Mouse (Mus musculus): ENCODE measurements around the gene Gm15155. TPM values are rescaled to one million over a fixed set of nuclear protein-coding genes. Genes with fewer than 3 reads are reported as not detected.
"Not testable (repeated sequence)": the region's sequence is repeated elsewhere in the genome, so short reads cannot be mapped to it uniquely, and the experiment has no call there.

Gene Gm15155
- polyA plus RNA-seq, 1 experiment from 2014 or later = not detected

DNA sequence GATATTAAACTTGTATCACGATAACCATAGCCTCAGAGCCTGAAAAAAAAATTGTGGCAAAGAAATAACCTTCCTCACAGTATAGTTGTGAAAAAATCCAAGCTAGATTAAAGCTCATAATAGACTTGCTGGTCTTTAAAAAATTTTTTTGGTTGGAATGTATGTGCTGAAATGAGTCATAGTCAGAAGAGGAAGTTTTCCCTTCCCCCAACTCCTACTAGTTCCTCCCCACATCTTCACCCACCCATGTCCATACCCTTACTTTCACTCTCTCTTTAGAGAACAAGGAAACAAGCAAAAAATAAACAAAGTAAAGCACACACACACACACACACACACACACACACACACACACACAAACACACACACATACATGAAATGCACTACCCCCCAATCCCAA is 103.8 kb downstream of the Gm15155 start:
- H3K4me1 ChIP-seq (ENCODE audit: control insufficient read depth, low read depth, low read length) = no peaks in the 10 kb centered on the region
- 26% methylated on average over 1 of the region's 1 CpGs for WGBS (ENCODE audit: insufficient replicate concordance)
- no peak overlapping the region for H3K4me2 ChIP-seq (ENCODE audit: low read depth, low read length)
- no peaks in the 10 kb centered on the region for H3K9me3 ChIP-seq (replicated peaks; ENCODE audit: control insufficient read depth, low read length)
- H3K4me3 ChIP-seq (ENCODE audit: low read depth, low read length) = no peak overlapping the region
- no peak for ATAC-seq (ENCODE audit: low read depth)
- H3K36me3 ChIP-seq (ENCODE audit: control insufficient read depth, insufficient read depth) = no peaks in the 10 kb centered on the region
- H3K9ac ChIP-seq (ENCODE audit: low read depth, low read length) = no peak overlapping the region
- no peaks in the 10 kb centered on the region for H3K27me3 ChIP-seq (ENCODE audit: control insufficient read depth, insufficient read depth, low read depth, low read length)
- no peak overlapping the region for H3K27ac ChIP-seq (ENCODE audit: low read length)

DNA sequence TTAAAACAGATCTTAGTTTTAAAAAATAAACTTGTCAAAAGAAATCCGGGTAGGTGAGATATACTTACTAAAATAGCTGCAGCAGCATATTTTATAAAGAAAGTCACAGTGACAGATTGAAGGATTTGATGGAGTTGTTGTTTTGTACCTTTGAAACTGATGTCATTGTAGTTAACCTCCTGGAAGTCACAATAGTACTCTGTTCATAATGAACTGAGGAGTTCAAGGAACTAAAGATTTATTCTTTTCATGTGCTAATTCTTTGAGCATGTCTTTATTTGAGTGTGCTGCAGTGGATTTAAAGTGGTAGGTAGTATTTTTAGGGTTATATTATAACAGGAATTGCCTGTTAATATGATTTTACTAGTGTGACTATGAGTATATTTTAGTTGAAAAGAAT is 263.6 kb downstream of the Gm15155 start:
- no peak overlapping the region for H3K4me2 ChIP-seq (ENCODE audit: low read depth, low read length)
- 41% methylated on average over 1 of the region's 1 CpGs for WGBS (ENCODE audit: insufficient replicate concordance)
- no peaks in the 10 kb centered on the region for H3K4me1 ChIP-seq (ENCODE audit: control insufficient read depth, low read depth, low read length)
- H3K27me3 ChIP-seq (ENCODE audit: control insufficient read depth, insufficient read depth, low read depth, low read length) = no peaks in the 10 kb centered on the region
- H3K9ac ChIP-seq (ENCODE audit: low read depth, low read length) = no peak overlapping the region
- no peaks in the 10 kb centered on the region for H3K9me3 ChIP-seq (replicated peaks; ENCODE audit: control insufficient read depth, low read length)
- H3K36me3 ChIP-seq (ENCODE audit: control insufficient read depth, insufficient read depth) = no peaks in the 10 kb centered on the region
- no peak overlapping the region for H3K4me3 ChIP-seq (ENCODE audit: low read depth, low read length)
- no peak overlapping the region for H3K27ac ChIP-seq (ENCODE audit: low read length)
- no peak for ATAC-seq (ENCODE audit: low read depth)

DNA sequence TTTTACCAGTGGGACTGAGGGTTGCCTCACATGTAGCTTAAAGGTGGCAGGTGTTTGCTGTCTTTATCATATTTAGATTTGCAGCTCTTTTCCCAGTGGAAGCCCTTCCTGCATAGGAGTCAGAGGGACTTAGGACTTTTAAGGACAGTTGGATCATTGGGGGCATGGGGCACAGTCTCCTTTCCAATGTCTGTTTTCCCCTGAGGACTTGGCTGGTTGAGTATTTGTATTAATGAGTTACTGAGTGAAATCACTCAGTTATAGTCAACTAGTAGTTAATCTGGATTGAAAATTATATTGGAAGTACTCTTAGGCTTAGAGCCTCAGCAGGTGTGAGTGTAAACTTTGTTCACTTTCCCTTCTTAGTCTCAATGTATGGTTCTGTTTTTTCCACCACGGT is 275.5 kb downstream of the Gm15155 start:
- no peak overlapping the region for H3K9ac ChIP-seq (ENCODE audit: low read depth, low read length)
- ATAC-seq (ENCODE audit: low read depth) = no peak

DNA sequence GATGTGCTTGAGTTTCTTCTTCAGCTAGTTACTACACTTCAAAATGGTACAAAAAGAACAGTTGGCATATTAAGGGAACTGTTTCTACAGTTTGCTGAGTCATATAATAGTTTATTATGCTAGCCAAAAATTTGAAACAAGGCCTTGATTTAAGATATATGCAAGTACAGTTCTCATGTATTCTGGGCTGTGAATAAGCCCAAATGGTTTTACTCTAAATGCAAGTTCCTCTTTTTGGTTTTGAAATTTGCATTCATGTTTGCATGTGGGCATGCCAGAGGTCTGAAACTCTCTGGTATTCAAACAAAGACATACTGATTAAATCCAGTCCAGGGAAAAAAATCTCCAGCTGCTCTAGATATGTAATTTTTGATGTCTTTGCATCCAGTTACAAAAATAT is 277.2 kb downstream of the Gm15155 start:
- no peaks in the 10 kb centered on the region for H3K4me1 ChIP-seq (ENCODE audit: control insufficient read depth, low read depth, low read length)
- no peak overlapping the region for H3K4me3 ChIP-seq (ENCODE audit: low read depth, low read length)
- no peak overlapping the region for H3K27ac ChIP-seq (ENCODE audit: low read length)
- no peaks in the 10 kb centered on the region for H3K36me3 ChIP-seq (ENCODE audit: control insufficient read depth, insufficient read depth)
- H3K27me3 ChIP-seq (ENCODE audit: control insufficient read depth, insufficient read depth, low read depth, low read length) = no peaks in the 10 kb centered on the region
- no peak overlapping the region for H3K4me2 ChIP-seq (ENCODE audit: low read depth, low read length)
- H3K9ac ChIP-seq (ENCODE audit: low read depth, low read length) = no peak overlapping the region
- no peaks in the 10 kb centered on the region for H3K9me3 ChIP-seq (replicated peaks; ENCODE audit: control insufficient read depth, low read length)
- ATAC-seq (ENCODE audit: low read depth) = no peak

More for the DNA sequence above, 275.5 kb downstream of the Gm15155 start:
- Histone ChIP-seq H3K4me3 (ENCODE audit: low read depth, low read length) (no peak overlapping the region), H3K4me2 (ENCODE audit: low read depth, low read length) (no peak overlapping the region), H3K36me3 (ENCODE audit: control insufficient read depth, insufficient read depth) (no peaks in the 10 kb centered on the region), H3K4me1 (ENCODE audit: control insufficient read depth, low read depth, low read length) (no peaks in the 10 kb centered on the region), H3K27me3 (ENCODE audit: control insufficient read depth, insufficient read depth, low read depth, low read length) (no peaks in the 10 kb centered on the region), H3K27ac (ENCODE audit: low read length) (no peak overlapping the region), H3K9me3 (replicated peaks; ENCODE audit: control insufficient read depth, low read length) (no peaks in the 10 kb centered on the region)
- WGBS (ENCODE audit: insufficient replicate concordance) = 61% methylated on average over 1 of the region's 1 CpGs

DNA sequence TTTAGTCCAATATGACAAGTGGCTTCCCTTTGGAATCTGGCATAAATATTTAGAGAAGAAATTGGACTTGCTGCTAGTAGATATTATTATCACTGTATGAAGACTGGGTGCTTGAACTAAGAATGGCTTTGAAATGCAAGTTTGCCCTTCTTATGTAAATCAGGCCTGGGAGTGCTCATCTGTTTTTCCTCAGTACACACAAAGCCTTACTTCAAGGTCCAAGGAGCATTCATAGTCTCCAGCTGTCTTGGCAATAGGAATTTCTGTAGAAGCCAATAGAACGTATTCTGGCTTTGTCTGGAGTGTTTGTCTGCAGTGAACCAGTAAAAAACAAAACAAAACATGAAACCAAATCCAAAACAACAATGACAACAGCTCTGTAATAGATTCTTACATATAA is 278.6 kb downstream of the Gm15155 start:
- Histone ChIP-seq H3K27me3 (ENCODE audit: control insufficient read depth, insufficient read depth, low read depth, low read length) (no peaks in the 10 kb centered on the region), H3K4me3 (ENCODE audit: low read depth, low read length) (no peak overlapping the region), H3K9ac (ENCODE audit: low read depth, low read length) (no peak overlapping the region), H3K27ac (ENCODE audit: low read length) (no peak overlapping the region), H3K36me3 (ENCODE audit: control insufficient read depth, insufficient read depth) (no peaks in the 10 kb centered on the region), H3K4me2 (ENCODE audit: low read depth, low read length) (no peak overlapping the region), H3K4me1 (ENCODE audit: control insufficient read depth, low read depth, low read length) (no peaks in the 10 kb centered on the region), H3K9me3 (replicated peaks; ENCODE audit: control insufficient read depth, low read length) (no peaks in the 10 kb centered on the region)
- no peak for ATAC-seq (ENCODE audit: low read depth)
- WGBS (ENCODE audit: insufficient replicate concordance) = 29% methylated on average over 1 of the region's 1 CpGs

DNA sequence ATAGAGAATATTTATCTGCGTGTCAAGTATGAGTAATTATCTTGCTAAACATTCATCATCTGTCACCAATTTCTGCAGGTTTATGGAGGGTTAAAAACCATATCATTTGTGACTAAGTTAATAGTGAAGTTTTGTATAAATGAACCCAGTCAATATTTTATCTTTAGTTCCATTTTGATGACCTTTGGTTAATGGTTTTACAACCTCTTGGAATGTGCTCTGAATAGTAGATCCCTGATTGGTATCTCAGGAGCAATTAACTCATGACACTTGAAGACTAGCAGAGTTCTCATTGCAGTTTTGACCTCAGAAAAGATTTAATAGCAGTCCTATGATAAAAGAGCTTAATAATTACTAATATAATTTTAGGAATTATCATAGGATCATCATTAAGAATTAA is 385.2 kb downstream of the Gm15155 start:
- WGBS (ENCODE audit: insufficient replicate concordance) = 56% methylated on average over 1 of the region's 1 CpGs
- Histone ChIP-seq H3K36me3 (ENCODE audit: control insufficient read depth, insufficient read depth) (no peaks in the 10 kb centered on the region), H3K4me3 (ENCODE audit: low read depth, low read length) (no peak overlapping the region), H3K4me1 (ENCODE audit: control insufficient read depth, low read depth, low read length) (no peaks in the 10 kb centered on the region), H3K27me3 (ENCODE audit: control insufficient read depth, insufficient read depth, low read depth, low read length) (no peaks in the 10 kb centered on the region), H3K27ac (ENCODE audit: low read length) (no peak overlapping the region), H3K9me3 (replicated peaks; ENCODE audit: control insufficient read depth, low read length) (no peaks in the 10 kb centered on the region), H3K9ac (ENCODE audit: low read depth, low read length) (no peak overlapping the region), H3K4me2 (ENCODE audit: low read depth, low read length) (no peak overlapping the region)
- ATAC-seq (ENCODE audit: low read depth) = no peak

DNA sequence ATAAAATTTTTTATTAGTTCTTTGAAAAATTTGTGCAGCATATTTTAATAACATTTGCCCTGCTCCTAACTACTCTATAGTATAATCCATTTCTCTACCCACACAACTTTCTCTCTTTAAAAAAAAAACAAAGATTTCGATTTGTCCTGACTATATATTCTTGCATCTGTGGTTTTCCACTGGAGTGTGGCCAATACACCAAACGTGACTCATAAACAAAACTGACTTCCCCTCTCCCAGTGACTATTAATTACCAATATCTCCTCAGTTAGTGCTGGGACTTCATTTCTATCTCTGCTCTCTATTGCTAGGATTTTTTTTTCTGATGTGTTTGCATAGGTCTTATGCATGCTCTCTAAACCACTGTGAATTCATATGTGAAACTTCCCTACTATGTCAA is 531.2 kb downstream of the Gm15155 start:
- H3K36me3 ChIP-seq (ENCODE audit: control insufficient read depth, insufficient read depth) = no peaks in the 10 kb centered on the region
- 45% methylated on average over 2 of the region's 2 CpGs for WGBS (ENCODE audit: insufficient replicate concordance)
- no peaks in the 10 kb centered on the region for H3K4me1 ChIP-seq (ENCODE audit: control insufficient read depth, low read depth, low read length)
- no peak overlapping the region for H3K9ac ChIP-seq (ENCODE audit: low read depth, low read length)
- no peak overlapping the region for H3K4me3 ChIP-seq (ENCODE audit: low read depth, low read length)
- no peak for ATAC-seq (ENCODE audit: low read depth)
- H3K9me3 ChIP-seq (replicated peaks; ENCODE audit: control insufficient read depth, low read length) = no peaks in the 10 kb centered on the region
- H3K4me2 ChIP-seq (ENCODE audit: low read depth, low read length) = no peak overlapping the region
- no peaks in the 10 kb centered on the region for H3K27me3 ChIP-seq (ENCODE audit: control insufficient read depth, insufficient read depth, low read depth, low read length)
- no peak overlapping the region for H3K27ac ChIP-seq (ENCODE audit: low read length)

DNA sequence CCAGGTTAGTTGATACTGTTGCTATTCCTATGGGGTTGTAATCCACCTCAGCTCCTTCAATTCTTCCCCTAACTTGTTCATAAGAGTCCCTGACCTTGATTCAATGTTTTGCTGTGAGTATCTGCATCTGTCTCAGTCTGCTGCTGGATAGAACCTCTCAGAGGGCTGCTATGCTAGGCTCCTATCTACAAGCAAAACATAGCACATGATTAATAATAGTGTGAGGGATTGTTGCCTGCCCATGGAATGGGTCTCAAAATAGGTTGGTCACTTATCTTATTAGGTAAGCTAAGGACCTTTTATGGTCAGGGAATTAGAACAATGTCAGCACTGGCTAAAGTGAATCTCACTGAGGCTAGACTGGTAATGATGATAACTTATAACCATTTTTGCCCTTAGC is 547.0 kb downstream of the Gm15155 start:
- no peak overlapping the region for H3K27ac ChIP-seq (ENCODE audit: low read length)
- no peaks in the 10 kb centered on the region for H3K36me3 ChIP-seq (ENCODE audit: control insufficient read depth, insufficient read depth)
- no peak for ATAC-seq (ENCODE audit: low read depth)
- H3K4me3 ChIP-seq (ENCODE audit: low read depth, low read length) = no peak overlapping the region
- no peak overlapping the region for H3K9ac ChIP-seq (ENCODE audit: low read depth, low read length)
- H3K4me2 ChIP-seq (ENCODE audit: low read depth, low read length) = no peak overlapping the region
- H3K4me1 ChIP-seq (ENCODE audit: control insufficient read depth, low read depth, low read length) = no peaks in the 10 kb centered on the region
- no peaks in the 10 kb centered on the region for H3K9me3 ChIP-seq (replicated peaks; ENCODE audit: control insufficient read depth, low read length)
- H3K27me3 ChIP-seq (ENCODE audit: control insufficient read depth, insufficient read depth, low read depth, low read length) = no peaks in the 10 kb centered on the region

DNA sequence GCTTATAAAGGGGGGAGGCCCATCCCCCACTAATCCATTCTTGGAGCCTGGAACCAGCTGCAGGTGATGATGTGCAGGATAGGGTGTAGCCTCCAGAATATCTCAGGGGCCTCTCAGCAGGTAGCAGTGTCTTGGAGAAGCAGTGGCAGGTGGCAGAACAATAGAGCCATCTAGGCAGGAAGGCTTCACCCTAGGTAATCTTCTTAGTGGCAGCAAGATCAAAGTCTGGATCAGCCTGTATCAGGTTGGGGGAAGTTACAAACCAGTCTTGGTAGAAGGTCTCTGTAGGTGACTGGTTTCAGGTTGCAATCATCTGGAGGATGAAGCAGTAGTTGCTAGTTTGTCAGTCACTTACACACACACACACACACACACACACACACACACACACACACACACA is 679.3 kb downstream of the Gm15155 start:
- not testable (repeated sequence) for ATAC-seq (ENCODE audit: low read depth); H3K27ac ChIP-seq (ENCODE audit: low read length); H3K9ac ChIP-seq (ENCODE audit: low read depth, low read length); H3K36me3 ChIP-seq (ENCODE audit: control insufficient read depth, insufficient read depth); H3K4me3 ChIP-seq (ENCODE audit: low read depth, low read length); H3K4me1 ChIP-seq (ENCODE audit: control insufficient read depth, low read depth, low read length); H3K27me3 ChIP-seq (ENCODE audit: control insufficient read depth, insufficient read depth, low read depth, low read length); H3K9me3 ChIP-seq (replicated peaks; ENCODE audit: control insufficient read depth, low read length); H3K4me2 ChIP-seq (ENCODE audit: low read depth, low read length)

Measured in liver, embryonic 16.5 days (tissue).